Mouse (Mus musculus): Measurements from ENCODE around the gene Ikzf1. TPM values are rescaled to one million over a fixed set of nuclear protein-coding genes. Genes with fewer than 3 reads are reported as not detected.

The Ikzf1 gene
- polyA plus RNA-seq, 2 experiments from 2014 or later, result 130 to 149 TPM

- ATAC-seq, result peak; percentile 54
Observed at GRCm38 (mm10) chr11:11690059-11690844, 5.4 kb downstream of the Ikzf1 start.

GRCm38 (mm10) chr11:11690845-11691196 lies 6.0 kb downstream of the Ikzf1 start:
- no peak for ATAC-seq

GRCm38 (mm10) chr11:11691324-11692058 lies 6.7 kb downstream of the Ikzf1 start:
- ATAC-seq, result no peak

GRCm38 (mm10) chr11:11692558-11693166 lies 7.9 kb downstream of the Ikzf1 start:
- ATAC-seq, result no peak

- peak; percentile 13 for ATAC-seq
Observed at GRCm38 (mm10) chr11:11693446-11693845, 8.6 kb downstream of the Ikzf1 start.

- no peak for ATAC-seq
Observed at GRCm38 (mm10) chr11:11694072-11694471, 9.3 kb downstream of the Ikzf1 start.

- no peak for ATAC-seq
Observed at GRCm38 (mm10) chr11:11694472-11695177, 9.8 kb downstream of the Ikzf1 start.

GRCm38 (mm10) chr11:11695211-11695887 lies 10.5 kb downstream of the Ikzf1 start:
- ATAC-seq, result peak; percentile 11

- peak; percentile 31 for ATAC-seq
Observed at GRCm38 (mm10) chr11:11695907-11696306, 11.1 kb downstream of the Ikzf1 start.

GRCm38 (mm10) chr11:11696814-11697213 lies 12.0 kb downstream of the Ikzf1 start:
- no peak for ATAC-seq

GRCm38 (mm10) chr11:11701378-11701777 lies 16.6 kb downstream of the Ikzf1 start:
- ATAC-seq, result no peak

GRCm38 (mm10) chr11:11703776-11704175 lies 19.0 kb downstream of the Ikzf1 start:
- ATAC-seq, result peak; percentile 76

- ATAC-seq, result no peak
Observed at GRCm38 (mm10) chr11:11708154-11708719, 23.4 kb downstream of the Ikzf1 start.

- ATAC-seq, result no peak
Observed at GRCm38 (mm10) chr11:11709311-11709710, 24.5 kb downstream of the Ikzf1 start.

- ATAC-seq, result no peak
Observed at GRCm38 (mm10) chr11:11710718-11711117, 25.9 kb downstream of the Ikzf1 start.

- ATAC-seq, result peak; percentile 83
Observed at GRCm38 (mm10) chr11:11711748-11712147, 26.9 kb downstream of the Ikzf1 start.

- ATAC-seq, result no peak
Observed at GRCm38 (mm10) chr11:11714676-11715075, 29.9 kb downstream of the Ikzf1 start.

- ATAC-seq, result no peak
Observed at GRCm38 (mm10) chr11:11715963-11716691, 31.3 kb downstream of the Ikzf1 start.

- no peak for ATAC-seq
Observed at GRCm38 (mm10) chr11:11716692-11717037, 31.9 kb downstream of the Ikzf1 start.

- ATAC-seq, result peak; percentile 11
Observed at GRCm38 (mm10) chr11:11717606-11718167, 32.9 kb downstream of the Ikzf1 start.

GRCm38 (mm10) chr11:11719748-11720147 lies 34.9 kb downstream of the Ikzf1 start:
- ATAC-seq, result peak; percentile 47
